Mouse (Mus musculus) layer of hippocampus, adult 9-11 months (tissue): ENCODE results near the gene Duox1.

Experiments used
- DNase-seq: peaks from one replicate; pipeline ENCODE4 v3.0.0; 2022

The Duox1 gene

DNA sequence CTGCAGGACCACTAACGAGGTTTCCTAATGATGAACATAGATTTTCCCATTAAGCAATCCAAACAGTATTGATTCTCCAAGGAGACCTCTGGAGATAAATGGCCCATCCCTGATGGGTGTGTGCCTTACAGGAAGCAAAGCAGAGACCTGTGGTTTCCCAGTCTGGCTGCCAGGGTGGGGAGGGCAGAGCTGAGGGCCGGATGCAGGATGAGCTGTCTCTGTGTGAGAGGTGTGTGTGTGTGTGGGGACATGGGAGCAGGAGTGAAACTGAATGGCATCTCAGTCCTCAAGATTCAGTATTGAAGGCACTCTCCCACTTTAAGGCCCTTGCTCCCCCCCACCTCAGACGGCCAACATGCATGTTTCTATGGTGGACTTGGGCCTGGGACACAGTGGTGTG is 40.7 kb downstream of the Duox1 start:
- no peak for DNase-seq

DNA sequence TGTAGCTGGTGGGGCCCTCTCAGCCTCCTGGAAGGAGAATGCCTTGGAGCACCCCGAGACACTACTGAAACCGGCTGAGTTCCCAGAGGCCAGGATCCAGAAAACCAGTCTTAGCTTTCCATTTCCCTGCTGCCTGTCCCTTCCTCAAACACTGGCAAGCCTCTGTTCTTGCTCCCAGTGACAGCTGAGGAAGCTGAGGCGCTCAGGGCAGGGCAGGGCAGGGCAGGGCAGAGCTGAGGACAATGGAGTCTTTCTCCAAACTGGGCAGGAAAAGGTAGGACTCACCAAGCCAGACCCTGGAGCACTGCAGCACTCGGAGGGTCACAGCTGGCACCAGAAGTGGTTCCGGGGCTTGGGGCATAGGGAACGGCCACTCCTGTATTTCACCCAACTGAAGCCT is 44.8 kb downstream of the Duox1 start:
- no peak for DNase-seq

DNA sequence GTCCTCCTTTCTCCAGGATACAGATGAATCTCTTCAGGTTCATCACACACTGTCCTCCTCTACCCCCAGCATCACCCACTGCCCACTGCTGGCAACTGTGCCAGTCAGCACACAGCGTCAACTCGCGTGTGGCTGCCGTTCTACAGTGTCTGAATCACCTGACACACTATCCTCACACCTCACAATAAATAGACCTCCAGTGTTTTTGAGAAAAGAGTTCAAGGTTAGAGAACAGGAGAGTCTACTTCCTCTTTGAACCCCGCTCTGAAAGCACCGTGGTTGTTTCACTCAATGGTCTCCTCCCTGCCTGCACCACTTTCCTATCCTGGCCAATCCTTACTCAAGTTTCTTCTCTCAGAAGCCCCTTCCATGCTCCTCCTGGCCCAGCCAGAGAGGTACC is 45.7 kb downstream of the Duox1 start:
- no peak for DNase-seq

DNA sequence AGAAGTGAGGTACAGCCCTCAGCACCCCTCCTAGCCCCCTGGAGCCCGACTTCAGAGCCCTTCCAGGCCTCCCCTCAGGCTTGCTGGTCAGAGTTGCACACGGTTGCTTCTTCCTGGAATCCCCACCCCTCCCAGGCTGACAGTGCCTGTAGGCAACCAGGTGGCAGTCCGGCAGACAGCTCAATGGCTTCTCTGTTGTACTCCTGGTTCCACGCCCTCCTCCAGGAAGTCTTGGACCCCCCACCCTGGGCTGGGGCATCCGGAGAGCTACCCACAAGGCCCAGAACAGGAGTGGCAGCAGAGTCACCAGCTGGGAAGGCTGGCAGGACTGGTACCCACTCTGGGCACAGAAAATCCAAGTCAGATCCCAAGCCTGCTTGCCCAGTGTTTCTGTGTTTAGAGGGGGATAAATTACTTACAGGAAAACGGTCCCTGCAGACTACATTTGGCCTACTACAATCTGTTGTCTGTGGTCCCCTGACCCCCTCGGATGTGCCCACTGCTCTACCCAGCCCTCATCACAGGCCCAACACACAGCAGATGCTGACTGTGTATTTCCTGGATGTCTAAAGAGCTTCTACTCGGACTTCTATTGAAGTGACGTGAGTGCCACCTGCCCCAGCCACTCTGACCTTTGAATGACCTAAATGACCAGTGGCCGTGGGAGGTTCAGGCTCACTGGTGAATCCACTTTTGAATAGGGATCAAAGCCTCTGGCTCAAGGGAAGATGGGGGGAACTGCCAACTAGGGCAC is 46.6 kb downstream of the Duox1 start:
- DNase-seq, result no peak

DNA sequence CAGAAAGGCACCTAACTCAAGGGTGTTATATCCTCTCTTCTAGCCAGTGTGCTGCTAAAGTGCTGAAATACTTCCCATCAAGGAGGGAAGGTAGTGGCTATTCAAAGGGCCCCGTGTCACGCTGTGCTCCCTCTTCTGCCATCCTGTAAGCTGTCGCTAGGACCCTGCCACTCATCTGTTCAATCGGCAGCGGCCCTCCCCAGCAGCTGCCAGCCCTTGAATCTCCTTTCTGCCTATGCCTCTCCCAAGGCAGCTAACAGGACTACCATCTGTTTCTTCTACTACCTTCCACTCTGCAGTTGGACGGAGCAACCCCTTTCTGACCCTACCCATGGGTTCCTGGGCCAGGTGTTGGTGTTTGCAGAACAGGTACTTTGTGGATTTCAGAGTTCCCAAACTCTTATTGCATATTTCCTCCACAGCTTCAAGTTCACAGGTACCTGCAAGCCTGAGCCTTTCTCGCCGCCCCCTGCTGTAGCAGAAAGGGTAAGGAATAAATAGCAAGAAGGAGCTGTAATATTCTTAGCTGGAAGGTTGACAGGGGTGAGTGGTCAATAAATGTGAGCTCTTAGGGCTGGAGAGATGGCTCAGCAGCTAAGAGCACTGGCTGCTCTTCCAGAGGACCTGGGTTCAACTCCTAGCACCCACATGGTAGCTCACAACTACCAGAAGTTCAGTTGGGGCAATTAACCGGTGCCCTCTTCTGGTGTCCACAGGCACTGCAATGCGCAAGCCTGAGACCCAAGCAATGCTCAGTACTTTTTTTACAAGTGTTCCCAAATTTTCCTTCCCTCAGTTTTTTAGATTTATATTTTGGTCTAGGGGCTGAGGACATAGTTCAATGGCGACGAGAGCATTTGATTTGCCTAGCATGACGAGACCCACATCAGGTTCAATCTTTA is 47.4 kb downstream of the Duox1 start:
- DNase-seq, result no peak

DNA sequence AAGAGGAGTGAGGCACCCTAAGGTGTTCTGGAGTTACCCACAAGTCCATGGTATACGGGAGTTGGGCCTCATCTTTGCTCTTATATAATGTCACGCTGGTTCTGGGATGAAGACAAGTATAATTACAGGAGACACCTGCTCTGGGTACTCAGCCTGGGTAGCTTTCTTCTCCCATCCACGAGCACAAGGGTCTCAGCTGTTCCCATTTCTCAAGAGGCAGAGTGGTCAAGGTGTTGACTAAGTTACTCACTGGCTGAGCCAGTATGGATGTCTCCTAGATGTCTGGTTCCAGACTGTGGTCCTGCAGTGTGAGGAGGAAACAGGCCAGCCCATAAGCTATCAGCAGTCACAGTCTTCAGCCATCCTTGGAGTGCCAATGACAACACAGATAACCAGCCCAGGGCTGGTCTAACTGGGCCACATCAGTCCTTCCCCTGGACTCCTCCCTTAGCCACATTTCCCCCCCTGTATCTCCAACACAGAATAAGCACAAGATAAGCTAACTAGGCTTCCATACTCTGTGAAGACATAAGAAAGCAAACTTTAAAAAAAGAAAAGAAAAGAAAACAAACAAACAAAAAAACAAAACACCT is 49.0 kb downstream of the Duox1 start:
- no peak for DNase-seq

DNA sequence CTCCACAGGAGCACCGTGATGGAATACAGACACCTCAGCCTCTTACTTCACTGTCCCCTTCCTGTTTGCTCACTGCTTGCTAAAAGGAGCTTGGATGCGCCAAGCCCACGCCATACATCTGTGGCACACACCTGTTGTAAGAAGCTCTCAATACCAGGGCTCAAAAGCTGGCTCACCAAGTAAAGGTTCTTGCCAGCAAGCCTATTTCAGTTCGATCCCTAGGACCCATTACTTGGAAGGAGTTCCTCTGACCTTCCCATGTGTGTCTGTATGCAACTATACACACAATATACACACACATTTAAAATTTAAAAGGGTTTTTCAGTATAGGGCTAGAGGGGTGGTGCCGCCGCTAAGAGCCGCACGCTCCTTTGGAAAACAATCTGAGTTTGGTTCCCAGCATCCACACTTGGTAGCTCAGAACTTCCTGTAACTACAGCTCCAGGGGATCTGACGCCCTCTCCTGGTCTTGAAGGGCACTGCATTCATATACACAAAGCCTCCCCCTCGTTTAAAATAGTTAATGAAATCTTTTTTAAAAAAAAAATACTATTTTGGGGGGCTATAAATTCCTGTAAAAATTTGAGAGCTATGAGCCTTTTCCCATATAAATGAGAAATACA is 49.9 kb downstream of the Duox1 start:
- no peak for DNase-seq

DNA sequence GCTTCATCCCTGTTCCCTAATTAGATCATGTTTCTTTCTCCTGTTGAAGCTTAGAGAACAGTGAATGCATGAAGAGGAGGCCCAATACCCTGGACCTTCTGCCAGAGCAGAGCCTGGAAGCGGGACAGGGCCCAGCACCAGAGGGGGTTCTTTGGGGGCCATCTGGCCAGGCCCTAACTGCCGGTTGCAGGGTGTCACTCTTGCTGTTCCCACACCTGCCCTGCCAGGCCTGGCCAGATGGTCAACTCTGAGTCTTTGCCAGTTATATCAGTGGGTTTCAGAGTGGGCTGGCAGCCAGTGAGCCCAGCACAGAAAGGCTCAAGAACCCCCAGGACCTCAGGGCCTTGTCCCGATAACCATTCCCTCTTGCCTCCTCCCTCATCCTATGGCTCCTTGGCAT is 50.6 kb downstream of the Duox1 start:
- DNase-seq, result no peak

DNA sequence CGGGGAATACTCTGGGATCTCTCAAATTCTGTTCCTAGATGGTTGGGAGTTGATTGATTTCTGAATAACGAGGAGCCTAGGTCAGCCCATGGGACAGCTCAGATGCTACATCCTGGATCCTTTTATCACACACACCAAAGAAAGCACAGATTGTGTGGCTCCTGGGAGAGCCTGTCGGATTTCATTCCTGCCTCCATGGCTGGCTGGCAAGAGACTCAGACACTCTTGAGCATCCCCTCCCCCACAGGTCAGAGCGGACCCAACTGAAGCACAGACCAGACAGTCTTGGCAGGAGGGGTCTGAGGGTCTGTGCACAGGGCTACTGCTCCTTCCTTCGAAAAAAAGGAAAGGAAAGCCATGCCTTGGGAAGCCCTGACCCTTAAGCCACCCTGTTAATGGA is 51.2 kb downstream of the Duox1 start:
- DNase-seq, result no peak

DNA sequence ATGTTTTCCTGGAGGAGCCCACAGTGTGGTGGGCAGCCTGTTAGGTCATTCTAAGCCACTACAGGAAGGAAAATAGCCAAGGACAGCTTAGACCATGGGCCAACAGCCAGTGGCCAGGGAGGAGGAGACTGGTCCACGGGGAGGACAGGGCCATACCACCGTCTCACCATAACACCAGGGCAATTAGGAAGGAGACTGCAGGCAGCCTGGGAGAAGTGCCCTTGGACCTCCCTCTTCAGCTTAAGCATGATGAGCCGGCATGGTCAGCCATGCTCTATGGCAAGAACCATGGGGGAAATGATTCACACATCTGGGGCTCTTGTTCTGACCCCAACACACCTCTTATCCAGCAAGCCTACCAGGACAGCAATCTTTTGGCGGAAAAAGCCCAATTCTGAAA is 51.7 kb downstream of the Duox1 start:
- no peak for DNase-seq

DNA sequence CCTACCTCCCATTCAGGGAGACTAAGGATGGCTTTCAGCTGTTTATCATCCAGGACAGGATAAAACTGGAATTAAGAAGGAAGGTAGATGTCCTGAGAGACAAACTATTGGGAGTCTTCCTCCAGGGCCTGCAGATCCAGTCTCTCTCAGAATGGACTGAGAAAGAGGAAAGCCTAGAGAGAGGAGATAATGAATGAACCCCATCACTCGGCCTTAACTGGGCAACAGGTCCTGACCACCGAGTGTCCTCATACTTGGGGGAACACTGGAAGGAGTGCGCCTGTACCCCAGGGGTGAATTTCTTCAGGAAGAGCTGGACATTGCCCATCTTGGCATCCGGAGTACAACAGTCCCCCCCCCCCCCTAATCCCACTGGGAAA is 52.2 kb downstream of the Duox1 start:
- DNase-seq, result no peak

DNA sequence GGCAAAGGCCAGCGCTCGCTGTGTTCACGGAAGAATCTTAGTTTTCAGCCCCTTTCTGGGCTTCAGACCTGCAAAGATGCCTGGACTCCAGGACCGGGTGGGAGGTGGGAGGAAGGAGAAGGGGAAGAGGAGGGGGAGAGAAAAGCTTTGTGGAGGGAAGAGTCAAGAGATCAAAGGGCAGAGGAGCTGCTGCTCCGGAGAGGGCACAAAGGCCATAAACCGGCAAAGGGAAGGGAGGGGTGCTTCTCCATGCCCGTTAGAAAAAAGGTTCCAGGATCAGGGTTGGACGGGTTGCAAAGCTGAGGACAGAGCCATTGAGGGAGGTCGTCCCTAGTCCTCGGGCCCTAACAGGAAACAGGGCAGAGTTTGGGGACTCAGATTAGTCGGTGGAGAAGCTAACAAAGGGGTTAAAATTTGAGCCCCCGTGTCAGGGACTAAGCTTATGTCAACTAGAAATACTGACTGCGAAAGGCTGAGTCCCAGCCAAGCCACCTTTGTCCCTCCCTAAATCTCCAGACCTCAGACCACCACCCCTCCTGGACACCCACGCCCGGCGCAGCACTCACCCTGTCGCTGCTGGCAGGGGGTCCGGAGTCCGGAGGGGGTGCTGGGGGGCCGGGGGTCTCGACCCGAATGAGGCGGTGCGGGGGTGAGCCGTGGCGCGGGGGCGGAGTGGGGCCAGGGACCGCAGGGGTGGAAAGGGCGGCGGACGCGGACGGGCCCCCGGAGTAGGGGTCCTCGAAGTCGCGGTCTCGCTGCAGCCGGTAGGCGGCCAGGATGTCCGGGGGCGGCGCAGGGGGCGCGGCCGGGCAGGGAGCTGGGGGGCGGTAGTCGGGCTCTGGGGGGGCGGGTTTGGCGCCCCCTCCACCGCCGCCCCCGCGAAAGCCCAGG is 52.9 kb downstream of the Duox1 start:
- DNase-seq, result no peak

DNA sequence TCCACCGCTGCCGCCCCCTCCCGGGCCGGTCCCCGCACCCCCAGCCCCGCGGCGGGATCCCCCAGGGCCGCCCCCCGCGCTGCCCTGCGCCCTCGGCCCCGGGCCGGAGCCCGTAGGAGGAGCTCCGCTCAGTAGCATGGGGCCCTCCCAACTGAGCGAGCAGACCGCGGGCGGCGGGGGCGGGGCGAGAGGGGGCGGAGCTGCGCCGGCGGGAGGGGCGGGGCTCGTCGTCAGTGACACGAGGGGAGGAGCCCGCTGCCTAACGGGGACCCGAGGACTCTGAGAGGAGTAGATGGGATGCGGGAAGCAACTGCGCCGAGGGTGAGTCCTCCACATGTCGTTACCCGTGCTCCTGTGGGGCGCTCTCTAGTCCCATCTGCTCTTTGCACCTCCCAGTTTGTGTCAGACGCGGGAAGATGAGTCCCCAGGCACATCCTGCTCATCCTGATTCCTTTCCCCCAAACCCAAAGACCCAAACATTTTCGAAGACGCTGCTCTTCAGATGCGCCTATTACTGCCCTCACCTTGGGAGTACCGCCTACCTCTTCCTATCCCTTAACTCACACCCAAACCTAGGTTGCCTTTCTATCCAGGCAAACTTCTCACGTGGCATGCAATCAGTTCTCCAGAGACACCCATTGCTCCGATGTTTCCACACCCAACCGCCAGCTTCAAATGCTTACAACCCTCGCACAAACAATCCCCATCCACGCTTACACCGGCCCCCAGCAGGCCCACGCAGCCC is 53.7 kb downstream of the Duox1 start, which contains the start of gene Shf:
Gene Shf (minus strand): TSS at position 168 of the 745 bp plus-strand sequence.
- peak; percentile 92 for DNase-seq

DNA sequence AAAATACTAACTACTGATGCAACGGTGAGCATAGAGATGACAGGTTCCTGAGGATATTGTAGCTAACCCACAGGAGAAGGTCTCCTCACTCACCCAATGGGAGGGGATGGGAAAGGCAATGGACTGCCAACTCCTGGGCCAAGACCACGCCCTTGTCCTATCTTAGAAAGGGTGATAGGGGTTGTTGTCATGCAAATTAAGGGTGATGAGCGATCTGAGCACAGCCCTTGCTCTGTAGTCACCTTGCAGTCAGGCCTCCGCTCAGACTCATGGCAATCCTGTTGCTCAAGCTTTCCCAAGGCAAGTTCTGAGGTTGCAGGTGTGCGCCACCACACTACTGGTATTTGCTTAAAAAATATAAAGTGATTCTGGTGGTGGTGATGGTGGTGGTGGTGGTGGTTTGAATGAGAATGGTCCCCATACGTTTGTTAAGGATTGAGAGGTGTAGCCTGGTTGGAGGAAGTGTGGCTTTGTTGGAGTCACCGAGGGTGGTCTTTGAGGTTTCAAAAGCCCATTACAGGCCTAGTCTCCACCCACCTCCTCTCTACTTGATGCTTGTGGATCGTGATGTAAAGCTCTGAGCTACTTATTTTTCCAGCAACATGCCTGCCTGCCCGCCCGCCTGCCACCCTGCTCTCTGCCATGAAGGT is 54.8 kb downstream of the Duox1 start:
- no peak for DNase-seq

DNA sequence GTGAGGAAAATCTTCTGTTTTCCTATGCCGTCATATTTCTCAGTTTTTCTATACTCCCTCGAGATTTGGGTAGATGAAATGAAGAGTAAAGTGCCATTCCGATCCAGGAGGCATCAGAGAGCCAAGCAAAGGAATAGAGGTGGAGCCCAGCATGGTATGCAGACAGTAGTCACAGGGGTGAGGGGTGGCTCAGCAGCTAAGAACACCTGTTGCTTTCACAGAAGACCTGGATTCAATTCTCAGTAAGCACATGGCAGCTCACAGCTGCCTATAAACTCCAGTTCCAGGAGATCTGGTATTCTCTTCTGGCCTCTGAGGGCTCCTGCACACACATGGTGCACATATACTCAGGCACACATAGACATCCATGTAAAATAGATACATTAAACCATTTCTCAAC is 56.6 kb downstream of the Duox1 start:
- no peak for DNase-seq

DNA sequence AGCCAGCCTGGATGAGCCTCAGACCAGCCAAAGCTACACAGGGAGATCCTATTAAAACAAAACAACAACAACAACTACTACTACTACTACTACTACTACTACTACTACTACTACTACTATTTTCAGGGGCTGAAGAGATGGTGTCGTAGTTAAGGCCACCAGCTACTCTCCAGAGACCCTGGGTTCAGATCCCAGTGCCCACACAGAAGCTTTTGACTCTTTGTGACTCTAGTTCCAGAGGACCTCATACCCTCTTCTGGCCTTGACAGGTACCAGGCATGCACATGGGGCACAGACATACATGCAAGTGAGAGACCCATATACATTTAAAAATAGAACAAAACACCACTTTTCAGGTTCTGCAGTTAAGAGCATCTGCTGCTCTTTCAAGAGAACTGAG is 57.1 kb downstream of the Duox1 start:
- no peak for DNase-seq

DNA sequence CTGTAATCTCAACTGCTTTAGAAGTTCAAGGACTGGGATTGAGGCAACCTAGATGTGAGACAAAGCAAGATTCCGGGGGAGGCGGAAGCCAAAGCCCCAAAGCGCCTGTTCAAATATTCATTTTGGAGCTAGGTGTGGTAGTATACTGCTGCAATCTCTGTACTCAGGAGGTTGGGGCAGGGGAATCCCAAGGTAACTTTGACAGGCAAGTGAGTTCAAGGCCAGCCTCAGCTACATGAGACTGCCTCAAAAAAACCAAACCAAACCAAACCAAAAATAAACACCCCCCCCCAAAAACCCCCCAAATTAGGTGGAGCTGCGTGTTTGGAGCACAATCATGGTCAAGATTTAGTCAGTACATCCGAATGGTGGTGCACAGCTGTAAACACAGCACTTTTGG is 58.5 kb downstream of the Duox1 start:
- no peak for DNase-seq

DNA sequence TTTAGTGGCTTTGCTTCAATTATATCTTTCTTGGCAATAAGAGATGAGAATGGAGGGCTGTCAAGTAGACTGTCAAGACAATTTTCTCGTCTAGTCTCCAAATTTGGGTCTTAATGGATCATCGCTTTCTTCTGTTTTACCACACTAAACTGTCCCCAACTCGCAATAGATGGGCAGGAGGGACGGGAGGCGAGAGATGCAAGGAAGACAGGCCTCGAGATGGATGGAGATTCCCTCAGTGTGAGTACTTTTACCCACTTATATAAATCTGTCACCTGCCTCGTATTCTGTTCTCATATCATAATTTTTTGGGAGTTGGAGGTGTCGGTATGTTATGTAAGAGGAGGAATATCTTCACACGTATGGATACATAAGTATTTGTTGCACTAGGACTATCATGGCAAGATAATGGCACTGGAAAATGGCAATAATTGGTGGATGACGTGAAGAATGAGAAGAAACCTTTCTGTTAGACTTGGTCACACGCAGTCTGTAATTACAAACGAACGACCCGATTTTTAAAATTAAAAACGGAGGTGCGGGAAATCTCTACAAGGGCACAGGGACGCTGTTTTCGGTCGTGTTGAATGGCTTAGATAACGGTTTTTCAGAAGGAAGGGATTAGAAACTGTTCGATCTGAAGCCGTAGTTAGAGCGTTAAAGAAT is 59.3 kb downstream of the Duox1 start:
- no peak for DNase-seq

DNA sequence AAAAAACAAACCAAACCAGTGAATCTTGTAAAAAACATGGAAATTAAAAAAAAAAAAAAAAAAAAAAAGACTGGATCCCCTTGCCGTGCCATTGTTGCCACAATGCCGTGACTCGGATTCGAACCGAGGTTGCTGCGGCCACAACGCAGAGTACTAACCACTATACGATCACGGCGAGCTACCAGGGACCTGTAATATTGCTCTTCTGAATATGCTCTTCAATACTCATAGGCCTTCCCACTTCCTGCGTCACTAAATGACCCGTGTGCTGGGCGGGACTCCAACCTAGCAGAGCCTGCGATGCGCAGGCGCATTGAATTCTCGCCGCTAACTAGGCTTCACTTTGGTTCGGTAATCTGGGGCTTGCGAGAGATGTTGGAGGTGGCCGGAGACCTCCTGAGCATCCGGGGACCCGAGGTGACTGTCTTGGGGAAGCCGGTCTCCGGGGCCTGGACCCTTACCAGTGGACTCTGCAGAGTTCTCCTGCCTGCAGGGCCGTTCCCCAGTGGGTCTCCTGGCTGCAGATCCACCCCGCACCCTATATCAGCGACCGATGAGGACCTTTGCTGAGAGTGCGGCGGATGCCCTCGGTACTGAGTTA is 60.0 kb downstream of the Duox1 start:
- peak; percentile 96 for DNase-seq

DNA sequence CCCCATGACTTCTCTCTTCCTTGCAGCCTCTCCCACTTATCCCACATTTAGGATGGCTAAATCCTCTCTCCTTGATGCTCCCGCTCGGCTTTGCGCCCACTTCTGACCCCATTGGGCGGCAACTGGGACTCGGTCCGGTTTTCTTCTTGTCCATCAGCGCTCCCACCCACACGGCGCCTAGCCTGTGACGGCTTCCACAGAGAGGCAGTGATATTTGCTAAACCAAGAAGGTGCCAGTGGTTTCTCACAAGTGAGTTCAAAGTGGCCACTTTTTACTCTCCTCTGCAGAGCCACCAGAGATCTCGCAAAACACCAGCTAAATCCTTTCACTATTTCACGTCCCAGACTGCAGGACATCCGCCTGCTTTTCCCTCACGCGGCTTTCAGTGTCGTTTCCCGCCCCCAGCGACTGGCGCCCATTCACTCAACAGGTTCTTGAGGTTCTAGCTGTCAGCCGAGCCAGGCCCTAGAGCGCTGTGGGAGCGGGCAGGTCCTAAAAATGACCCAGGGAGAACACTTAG is 60.6 kb downstream of the Duox1 start:
- DNase-seq, result no peak
